Mouse (Mus musculus) heart, adult 2 months (tissue): ENCODE data around the gene Kdsr.

Experiments used
- CTCF ChIP-seq: fragments of 200-600 bp; IDR thresholded peaks from 2 replicates; pipeline ENCODE4 v1.8.1; 2022; ENCODE audit warnings: antibody characterized with exemption, mild to moderate bottlenecking, moderate library complexity
- POLR2A ChIP-seq: fragments of 200-500 bp; IDR thresholded peaks from 2 replicates; pipeline ENCODE4 v1.6.1; 2011; ENCODE audit warnings: mild to moderate bottlenecking, low read depth, low read length, control low read depth; ENCODE audit not compliant: insufficient read depth

GRCm38 (mm10) chr1:106678060-106678478 is 81.5 kb downstream of the Kdsr start:
- TF ChIP-seq CTCF: no peak
- TF ChIP-seq POLR2A: no peak
